Mouse (Mus musculus): ENCODE results near the gene Tssk2. TPM values are rescaled to one million over a fixed set of nuclear protein-coding genes. Genes with fewer than 3 reads are reported as not detected.

Gene Tssk2
- total and polyA plus RNA-seq, 2 experiments: not detected

DNA sequence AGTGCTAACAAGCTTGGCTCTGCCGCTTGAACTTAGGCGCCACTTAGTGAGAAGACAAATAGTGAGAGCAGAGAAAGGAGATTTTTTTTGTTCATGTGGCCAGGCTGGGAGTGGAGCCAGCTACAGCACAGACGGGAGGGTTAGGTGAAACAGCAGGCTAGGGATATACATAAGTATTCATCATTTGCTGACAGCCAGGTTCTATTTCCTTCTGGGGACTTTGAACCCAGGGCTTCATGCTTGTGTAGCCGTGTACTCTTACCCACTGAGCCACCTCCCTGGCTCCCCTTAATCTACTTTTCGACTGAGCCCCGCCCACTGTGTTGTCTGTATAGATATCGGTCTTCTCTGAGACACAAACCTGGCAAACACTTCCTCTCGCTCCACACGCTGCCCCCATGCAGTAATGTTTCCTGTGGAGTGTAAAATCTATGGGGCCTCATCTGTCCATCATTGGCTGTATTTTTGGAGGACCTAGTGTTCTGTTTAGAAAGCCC, 40.9 kb downstream of the Tssk2 start:
- TF ChIP-seq POLR2A (IDR thresholded peaks at IDR 0.05; ENCODE audit: extremely low read depth, insufficient read depth, low read length) (no peak), CTCF (IDR thresholded peaks at IDR 0.05; ENCODE audit: low read depth, low read length) (no peak)
- Histone ChIP-seq H3K4me1 (ENCODE audit: control insufficient read depth, insufficient read depth, low read length) (no peaks in the 10 kb centered on the region), H3K9ac (ENCODE audit: low read depth, low read length) (no peak overlapping the region), H3K27me3 (ENCODE audit: control insufficient read depth, insufficient read depth, low read length) (no peaks in the 10 kb centered on the region), H3K79me2 (ENCODE audit: control insufficient read depth, insufficient read depth, low read length) (no peaks in the 10 kb centered on the region), H3K4me3 (ENCODE audit: insufficient read depth, low read depth, low read length) (no peak overlapping the region), H3K36me3 (ENCODE audit: control insufficient read depth, insufficient read depth, low read length) (no peaks in the 10 kb centered on the region), H3K27ac (replicated peaks; ENCODE audit: insufficient read depth, low read depth, low read length) (no peak overlapping the region)
- WGBS: 37% methylated on average over 9 of the region's 9 CpGs
- no peak for DNase-seq (ENCODE audit: extremely low read depth, low read depth, low spot score)

DNA sequence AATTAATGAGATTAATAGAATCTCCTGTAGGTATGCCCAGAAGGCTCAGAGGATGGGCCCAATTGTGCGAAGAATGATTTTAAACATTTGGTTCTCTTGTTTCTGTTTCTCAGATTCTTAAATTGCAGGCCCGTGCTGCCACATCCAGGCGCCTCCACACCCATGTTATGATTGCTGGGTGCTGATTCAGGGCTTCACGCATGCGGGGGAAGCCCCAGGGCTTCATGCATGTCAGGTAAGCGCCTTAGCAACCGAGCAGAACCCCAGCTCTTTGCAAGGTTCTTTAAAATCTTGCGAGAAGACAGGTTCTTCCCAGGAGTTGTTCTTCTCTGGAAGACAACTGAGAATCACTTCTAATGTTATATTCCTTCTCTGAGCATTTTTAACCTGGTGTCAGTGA, 45.0 kb downstream of the Tssk2 start:
- no peaks in the 10 kb centered on the region; the same call in 1 of the 2 replicates for H3K27me3 ChIP-seq (ENCODE audit: control insufficient read depth, insufficient read depth, low read length)
- H3K4me1 ChIP-seq (ENCODE audit: control insufficient read depth, insufficient read depth, low read length): no peaks in the 10 kb centered on the region
- WGBS: 79% methylated on average over 8 of the region's 8 CpGs
- no peak overlapping the region for H3K9ac ChIP-seq (ENCODE audit: low read depth, low read length)
- H3K79me2 ChIP-seq (ENCODE audit: control insufficient read depth, insufficient read depth, low read length): no peaks in the 10 kb centered on the region
- no peak overlapping the region for H3K4me3 ChIP-seq (ENCODE audit: insufficient read depth, low read depth, low read length)
- no peak for TF ChIP-seq CTCF (IDR thresholded peaks at IDR 0.05; ENCODE audit: low read depth, low read length)
- TF ChIP-seq POLR2A (IDR thresholded peaks at IDR 0.05; ENCODE audit: extremely low read depth, insufficient read depth, low read length): no peak
- no peak for DNase-seq (ENCODE audit: extremely low read depth, low read depth, low spot score)
- H3K27ac ChIP-seq (replicated peaks; ENCODE audit: insufficient read depth, low read depth, low read length): no peak overlapping the region
- no peaks in the 10 kb centered on the region for H3K36me3 ChIP-seq (ENCODE audit: control insufficient read depth, insufficient read depth, low read length)

DNA sequence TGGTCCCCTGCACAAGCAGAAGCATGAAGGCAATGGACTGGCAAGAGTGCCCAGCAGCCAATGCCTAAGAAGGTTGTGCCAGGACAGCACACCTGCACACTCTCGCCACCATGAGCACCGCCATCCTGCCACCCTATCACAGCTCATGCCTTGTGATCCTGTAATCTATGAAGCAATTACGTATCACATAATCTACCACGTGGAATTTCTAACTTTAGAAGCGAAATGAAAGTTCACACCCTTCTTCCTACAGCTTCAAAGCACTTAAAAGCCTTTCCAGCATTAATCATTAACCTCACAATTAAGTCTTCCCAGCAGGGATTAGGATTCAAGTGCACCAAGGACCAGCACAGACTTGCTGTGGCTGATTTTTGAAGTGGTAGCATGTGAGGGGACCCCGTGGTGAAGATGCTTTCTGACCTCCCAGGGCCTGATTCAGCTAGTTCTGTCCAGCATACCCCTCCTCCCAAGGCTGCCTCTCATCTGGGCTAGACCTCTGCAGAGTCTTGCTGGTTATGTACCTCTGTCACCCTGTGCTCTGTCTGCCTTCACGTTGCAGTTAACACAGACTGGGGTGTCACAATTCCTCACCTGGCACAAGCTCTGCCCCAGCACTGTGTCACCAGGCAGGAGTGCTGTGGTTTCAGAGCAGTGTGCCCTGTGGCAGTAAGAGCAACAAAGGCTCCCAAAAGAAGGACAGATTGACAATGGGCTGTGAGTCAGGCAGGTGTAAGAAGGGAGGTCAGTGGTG, 46.8 kb downstream of the Tssk2 start:
- Histone ChIP-seq H3K27ac (replicated peaks; ENCODE audit: insufficient read depth, low read depth, low read length) (no peak overlapping the region), H3K4me1 (ENCODE audit: control insufficient read depth, insufficient read depth, low read length) (no peaks in the 10 kb centered on the region), H3K4me3 (ENCODE audit: insufficient read depth, low read depth, low read length) (no peak overlapping the region), H3K9ac (ENCODE audit: low read depth, low read length) (no peak overlapping the region), H3K79me2 (ENCODE audit: control insufficient read depth, insufficient read depth, low read length) (no peaks in the 10 kb centered on the region), H3K36me3 (ENCODE audit: control insufficient read depth, insufficient read depth, low read length) (no peaks in the 10 kb centered on the region), H3K27me3 (ENCODE audit: control insufficient read depth, insufficient read depth, low read length) (no peaks in the 10 kb centered on the region; the same call in 1 of the 2 replicates)
- DNase-seq (ENCODE audit: extremely low read depth, low read depth, low spot score): no peak
- no peak for TF ChIP-seq CTCF (IDR thresholded peaks at IDR 0.05; ENCODE audit: low read depth, low read length)
- TF ChIP-seq POLR2A (IDR thresholded peaks at IDR 0.05; ENCODE audit: extremely low read depth, insufficient read depth, low read length): no peak
- 44% methylated on average over 7 of the region's 7 CpGs for WGBS

DNA sequence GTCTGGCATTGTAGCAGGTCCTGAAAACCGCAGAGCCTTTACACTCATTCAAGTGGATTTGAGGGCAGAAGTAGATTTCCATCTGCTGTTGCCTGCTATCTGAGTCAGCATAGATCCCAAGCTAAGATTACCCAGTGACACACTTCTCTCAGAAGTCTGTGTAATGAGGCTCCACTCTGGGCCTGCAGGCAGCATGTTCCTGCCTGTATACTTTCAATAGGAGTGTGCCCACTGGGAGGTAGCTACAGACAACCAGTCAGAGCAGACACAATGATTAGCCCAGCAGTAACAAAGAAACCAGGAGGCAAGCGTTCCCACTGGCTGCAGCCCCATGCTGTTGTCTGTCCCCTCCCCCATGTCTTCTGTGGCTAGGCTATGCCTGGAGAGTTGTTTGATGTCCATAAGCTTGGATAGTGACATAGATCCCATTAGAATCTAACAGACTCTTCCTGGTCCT, 51.0 kb downstream of the Tssk2 start:
- Histone ChIP-seq H3K27ac (replicated peaks; ENCODE audit: insufficient read depth, low read depth, low read length) (no peak overlapping the region), H3K36me3 (ENCODE audit: control insufficient read depth, insufficient read depth, low read length) (no peaks in the 10 kb centered on the region), H3K9ac (ENCODE audit: low read depth, low read length) (no peak overlapping the region), H3K4me1 (ENCODE audit: control insufficient read depth, insufficient read depth, low read length) (no peaks in the 10 kb centered on the region), H3K27me3 (ENCODE audit: control insufficient read depth, insufficient read depth, low read length) (peaks cover 2% of the 10 kb centered on the region; the same call in 1 of the 2 replicates), H3K79me2 (ENCODE audit: control insufficient read depth, insufficient read depth, low read length) (no peaks in the 10 kb centered on the region), H3K4me3 (ENCODE audit: insufficient read depth, low read depth, low read length) (no peak overlapping the region)
- no peak for TF ChIP-seq CTCF (IDR thresholded peaks at IDR 0.05; ENCODE audit: low read depth, low read length)
- no peak for TF ChIP-seq POLR2A (IDR thresholded peaks at IDR 0.05; ENCODE audit: extremely low read depth, insufficient read depth, low read length)
- 62% methylated on average over 2 of the region's 2 CpGs for WGBS
- no peak for DNase-seq (ENCODE audit: extremely low read depth, low read depth, low spot score)

Other genes with a start within 250 kb of the Tssk2 start
- 14.8 and 23.4 TPM in 2 replicates for gene Med15, start 165.7 kb upstream of the Tssk2 start, total RNA-seq (2014; rRNA removed)
- 32.6 and 49.7 TPM in 2 replicates for gene Med15, start 165.7 kb upstream of the Tssk2 start, polyA plus RNA-seq (2012; rRNA removed)
- gene Klhl22, start 139.0 kb upstream of the Tssk2 start, total RNA-seq (2014; rRNA removed): 9.7 and 10.2 TPM in 2 replicates
- gene Klhl22, start 139.0 kb upstream of the Tssk2 start, polyA plus RNA-seq (2012; rRNA removed): 25.5 and 28.2 TPM in 2 replicates
- gene Scarf2, start 101.4 kb upstream of the Tssk2 start, total RNA-seq (2014; rRNA removed): 1.8 and 2.3 TPM in 2 replicates
- gene Scarf2, start 101.4 kb upstream of the Tssk2 start, polyA plus RNA-seq (2012; rRNA removed): 6.2 and 7.7 TPM in 2 replicates
- gene B830017H08Rik, start 65.5 kb upstream of the Tssk2 start, total RNA-seq (2014; rRNA removed): not detected in 2 replicates
- not detected in 2 replicates for gene B830017H08Rik, start 65.5 kb upstream of the Tssk2 start, polyA plus RNA-seq (2012; rRNA removed)
- 0.27 and 1.0 TPM in 2 replicates for gene Car15, start 60.3 kb upstream of the Tssk2 start, total RNA-seq (2014; rRNA removed)
- 1.6 and 3.7 TPM in 2 replicates for gene Car15, start 60.3 kb upstream of the Tssk2 start, polyA plus RNA-seq (2012; rRNA removed)
- gene Gm20518, start 7.0 kb upstream of the Tssk2 start, total RNA-seq (2014; rRNA removed): 0.07 and 0.09 TPM in 2 replicates
- gene Gm20518, start 7.0 kb upstream of the Tssk2 start, polyA plus RNA-seq (2012; rRNA removed): 0.17 and 0.34 TPM in 2 replicates
- gene Tssk1, start 4.4 kb upstream of the Tssk2 start, total RNA-seq (2014; rRNA removed): 0.09 and 0.20 TPM in 2 replicates
- 0.04 and 0.06 TPM in 2 replicates for gene Tssk1, start 4.4 kb upstream of the Tssk2 start, polyA plus RNA-seq (2012; rRNA removed)
- 31.6 and 44.7 TPM in 2 replicates for gene Dgcr2, start 75 bp upstream of the Tssk2 start, total RNA-seq (2014; rRNA removed)
- gene Dgcr2, start 75 bp upstream of the Tssk2 start, polyA plus RNA-seq (2012; rRNA removed): 82.2 and 97.1 TPM in 2 replicates
- gene Ess2, start 12.7 kb downstream of the Tssk2 start, total RNA-seq (2014; rRNA removed): 3.4 and 3.9 TPM in 2 replicates
- gene Ess2, start 12.7 kb downstream of the Tssk2 start, polyA plus RNA-seq (2012; rRNA removed): 6.0 and 8.7 TPM in 2 replicates
- not detected in 2 replicates for gene Gsc2, start 16.4 kb downstream of the Tssk2 start, total RNA-seq (2014; rRNA removed)
- not detected in 2 replicates for gene Gsc2, start 16.4 kb downstream of the Tssk2 start, polyA plus RNA-seq (2012; rRNA removed)
- gene Slc25a1, start 29.6 kb downstream of the Tssk2 start, total RNA-seq (2014; rRNA removed): 164 and 194 TPM in 2 replicates
- gene Slc25a1, start 29.6 kb downstream of the Tssk2 start, polyA plus RNA-seq (2012; rRNA removed): 364 and 373 TPM in 2 replicates
- not detected in 2 replicates for gene Vpreb2, start 81.8 kb downstream of the Tssk2 start, total RNA-seq (2014; rRNA removed)
- not detected in 2 replicates for gene Vpreb2, start 81.8 kb downstream of the Tssk2 start, polyA plus RNA-seq (2012; rRNA removed)
- gene Dgcr6, start 154.2 kb downstream of the Tssk2 start, total RNA-seq (2014; rRNA removed): 45.3 and 45.9 TPM in 2 replicates
- 103 and 121 TPM in 2 replicates for gene Dgcr6, start 154.2 kb downstream of the Tssk2 start, polyA plus RNA-seq (2012; rRNA removed)
- gene Prodh, start 191.6 kb downstream of the Tssk2 start, total RNA-seq (2014; rRNA removed): 246 and 376 TPM in 2 replicates
- 356 and 394 TPM in 2 replicates for gene Prodh, start 191.6 kb downstream of the Tssk2 start, polyA plus RNA-seq (2012; rRNA removed)
- not detected in 2 replicates for gene Rtn4r, start 229.0 kb downstream of the Tssk2 start, total RNA-seq (2014; rRNA removed)
- gene Rtn4r, start 229.0 kb downstream of the Tssk2 start, polyA plus RNA-seq (2012; rRNA removed): 0.07 TPM in 1 of 2 replicates, not detected in the other